Mouse (Mus musculus) embryonic facial prominence, embryonic 12.5 days (tissue): Measurements from ENCODE around the gene Lhpp. TPM values are rescaled to one million over a fixed set of nuclear protein-coding genes. Genes with fewer than 3 reads are reported as not detected.
A peak's percentile ranks its signal among the peaks of the same experiment; 100 is the strongest.

ENCODE experiments used
- ATAC-seq: fragments of 200-750 bp; cut with Nextera tagmentation; 2 replicates; pipeline ENCODE4 v1.8.0; 2017; ENCODE audit not compliant: insufficient number of reproducible peaks, insufficient read depth, low FRiP score, low TSS enrichment
- H3K27ac ChIP-seq: fragments of 300-500 bp; sonication (generic); 2 replicates; pipeline ENCODE4 v1.5.1; 2016; ENCODE audit warnings: mild to moderate bottlenecking
- H3K27me3 ChIP-seq: fragments of 300-500 bp; sonication (generic); 2 replicates; pipeline ENCODE4 v1.6.1; 2016; ENCODE audit warnings: mild to moderate bottlenecking, moderate library complexity
- H3K36me3 ChIP-seq: fragments of 300-500 bp; sonication (generic); 2 replicates; pipeline ENCODE4 v1.6.1; 2016; ENCODE audit warnings: mild to moderate bottlenecking
- H3K4me1 ChIP-seq: fragments of 300-500 bp; sonication (generic); 2 replicates; pipeline ENCODE4 v1.6.1; 2016
- H3K4me2 ChIP-seq: fragments of 300-500 bp; sonication (generic); replicated peaks from 2 replicates; pipeline ENCODE4 v1.6.1; 2016; ENCODE audit warnings: mild to moderate bottlenecking, moderate library complexity
- H3K4me3 ChIP-seq: fragments of 300-500 bp; sonication (generic); 2 replicates; pipeline ENCODE4 v1.5.1; 2016; ENCODE audit warnings: mild to moderate bottlenecking
- H3K9ac ChIP-seq: fragments of 300-500 bp; sonication (generic); 2 replicates; pipeline ENCODE4 v1.6.1; 2016; ENCODE audit warnings: mild to moderate bottlenecking, moderate library complexity
- H3K9me3 ChIP-seq: fragments of 300-500 bp; sonication (generic); 2 replicates; pipeline ENCODE4 v1.6.1; 2016; ENCODE audit warnings: mild to moderate bottlenecking, moderate library complexity
- WGBS: fragments of 180-500 bp; shearing (Covaris S2); methylation state at CpG from one replicate; pipeline ENCODE4 v1.1.7; 2016; 5-methylcytosine and 5-hydroxymethylcytosine counted together
- polyA plus RNA-seq: library from polyadenylated mRNA; unstranded; fragments of >200 nt; fragmentation: Nextera tagmentation; extraction: Ambion mirVana; gene quantifications from 2 replicates; pipeline ENCODE4 v1.2.1, GENCODE M21; 2016

Gene Lhpp
- polyA plus RNA-seq, 1 experiment from 2014 or later: 17.8 TPM

DNA sequence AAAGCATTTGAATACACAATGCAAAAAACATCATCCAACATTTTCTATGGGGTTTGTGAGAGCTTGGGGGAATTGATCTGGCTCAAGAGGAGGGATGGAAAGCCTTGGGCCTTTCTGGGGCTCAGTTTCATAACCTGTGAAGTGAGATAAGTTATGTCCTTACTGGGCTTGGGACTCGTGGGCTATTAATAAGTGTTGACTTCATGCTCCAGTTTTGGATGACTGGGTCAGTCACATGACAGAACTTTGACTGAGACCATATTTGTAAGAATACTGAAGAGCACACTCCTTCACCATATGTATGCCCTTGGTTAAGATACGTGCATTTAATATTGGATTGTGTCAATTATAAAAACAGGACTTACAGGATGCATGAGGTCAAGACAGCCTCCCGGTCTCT, 17.0 kb downstream of the Lhpp start:
- no peak for ATAC-seq
- Histone ChIP-seq H3K36me3 (no peaks in the 10 kb centered on the region), H3K4me3 (no peak overlapping the region), H3K4me2 (no peak overlapping the region), H3K27ac (no peak overlapping the region), H3K4me1 (no peaks in the 10 kb centered on the region), H3K27me3 (no peaks in the 10 kb centered on the region), H3K9me3 (no peaks in the 10 kb centered on the region), H3K9ac (no peak overlapping the region)
- WGBS: 80% methylated on average over 3 of the region's 3 CpGs

DNA sequence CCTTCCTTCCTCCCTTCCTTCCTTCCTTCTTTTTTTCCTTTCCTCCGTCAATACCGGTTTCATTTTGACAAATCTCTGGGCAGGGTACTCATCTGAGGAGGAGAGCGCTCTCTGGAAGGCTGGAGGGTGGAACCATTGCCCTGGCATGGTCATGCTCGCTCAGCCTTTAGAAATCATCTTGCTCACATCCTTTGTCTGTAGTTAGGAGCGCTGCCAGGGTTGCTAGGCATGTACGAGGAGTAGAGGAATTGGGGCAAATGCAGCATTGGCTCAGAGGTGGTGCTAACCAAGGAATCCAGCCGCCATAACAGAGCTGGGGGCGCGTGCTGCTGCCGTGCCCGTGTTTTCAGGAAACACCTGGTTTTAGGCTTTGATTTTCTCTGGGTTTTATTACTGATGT, 20.9 kb downstream of the Lhpp start:
- Histone ChIP-seq H3K27me3 (no peaks in the 10 kb centered on the region), H3K4me2 (no peak overlapping the region), H3K4me1 (no peaks in the 10 kb centered on the region), H3K36me3 (no peaks in the 10 kb centered on the region), H3K9me3 (no peaks in the 10 kb centered on the region), H3K4me3 (no peak overlapping the region), H3K9ac (no peak overlapping the region), H3K27ac (no peak overlapping the region)
- no peak for ATAC-seq
- WGBS: 80% methylated on average over 11 of the region's 11 CpGs

GRCm38 (mm10) chr7:132637292-132637691, 26.9 kb downstream of the Lhpp start:
- H3K9me3 ChIP-seq: no peaks in the 10 kb centered on the region
- H3K9ac ChIP-seq: no peak overlapping the region
- H3K36me3 ChIP-seq: no peaks in the 10 kb centered on the region
- H3K4me2 ChIP-seq: no peak overlapping the region
- no peak for ATAC-seq
- 21% methylated on average over 12 of the region's 12 CpGs for WGBS
- no peak overlapping the region for H3K27ac ChIP-seq
- no peak overlapping the region for H3K4me3 ChIP-seq
- no peaks in the 10 kb centered on the region for H3K4me1 ChIP-seq
- H3K27me3 ChIP-seq: peaks cover 4% of the 10 kb centered on the region; the same call in 1 of the 2 replicates

DNA sequence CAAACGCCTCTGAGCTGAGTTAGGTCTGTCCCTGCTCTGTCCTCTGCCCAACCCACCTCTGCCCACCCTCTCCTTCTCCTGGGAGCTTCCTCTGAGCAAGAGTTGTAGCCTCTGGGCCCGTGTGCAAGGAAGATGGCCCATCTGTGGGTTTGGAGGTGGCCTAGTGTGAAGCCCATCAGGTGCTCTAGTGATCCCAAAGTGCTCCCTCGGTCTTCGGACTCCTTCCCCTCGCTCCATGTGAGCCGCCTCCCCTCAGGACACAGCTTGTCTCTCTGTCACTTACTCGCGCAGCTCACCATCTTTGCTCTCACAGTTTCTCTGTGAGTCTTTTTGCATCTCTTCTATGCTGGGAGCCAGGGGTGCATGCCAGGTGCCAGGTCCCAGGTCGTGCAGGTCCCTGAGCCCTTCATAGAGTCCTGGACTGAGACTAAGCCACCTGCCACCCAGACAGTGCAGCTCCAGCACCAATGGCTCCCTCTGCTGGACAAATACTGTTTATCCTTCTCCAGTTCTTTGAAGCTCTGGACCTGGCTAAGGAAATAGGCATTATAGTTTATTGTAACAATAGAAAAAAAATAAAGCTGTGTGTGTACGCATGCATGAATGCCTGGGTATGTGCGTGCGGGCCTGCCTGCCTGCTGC, 28.1 kb downstream of the Lhpp start:
- Histone ChIP-seq H3K9me3 (no peaks in the 10 kb centered on the region), H3K4me2 (no peak overlapping the region)

GRCm38 (mm10) chr7:132640946-132641345, 30.5 kb downstream of the Lhpp start:
- Histone ChIP-seq H3K4me3 (no peak overlapping the region), H3K27me3 (peaks cover 4% of the 10 kb centered on the region; the same call in 1 of the 2 replicates), H3K9me3 (no peaks in the 10 kb centered on the region), H3K4me2 (no peak overlapping the region), H3K9ac (no peak overlapping the region), H3K36me3 (no peaks in the 10 kb centered on the region), H3K4me1 (no peaks in the 10 kb centered on the region), H3K27ac (no peak overlapping the region)
- ATAC-seq: no peak
- 23% methylated on average over 9 of the region's 9 CpGs for WGBS

More for the DNA sequence above, 28.1 kb downstream of the Lhpp start:
- 0 out of 2 replicates have a peak, but pooled peaks have one; percentile 41 for ATAC-seq
- H3K27me3 ChIP-seq: peaks cover 4% of the 10 kb centered on the region; the same call in 1 of the 2 replicates
- H3K4me1 ChIP-seq: no peaks in the 10 kb centered on the region
- no peak overlapping the region for H3K4me3 ChIP-seq
- H3K36me3 ChIP-seq: no peaks in the 10 kb centered on the region
- no peak overlapping the region for H3K27ac ChIP-seq
- WGBS: 50% methylated on average over 12 of the region's 12 CpGs
- no peak overlapping the region for H3K9ac ChIP-seq

DNA sequence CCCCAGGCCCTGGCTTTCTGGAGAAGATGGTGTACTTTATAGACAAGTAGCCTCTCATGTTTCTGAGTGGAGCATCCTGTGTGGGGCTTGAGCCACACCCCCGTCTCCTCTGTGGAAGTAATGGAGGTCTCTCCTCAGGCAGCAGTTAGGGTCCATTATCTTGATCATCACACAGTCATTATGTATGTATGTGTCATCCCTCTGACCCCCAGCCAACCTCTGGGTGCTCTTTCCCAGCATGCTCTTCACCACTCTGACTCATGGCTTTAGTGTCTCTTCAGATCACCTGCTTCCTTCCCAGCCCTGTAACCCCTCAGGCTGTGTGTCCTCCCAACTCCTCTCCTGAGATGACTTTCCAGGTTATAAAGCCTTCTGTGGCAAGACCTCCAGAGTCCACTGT, 31.2 kb downstream of the Lhpp start:
- 63% methylated on average over 1 of the region's 1 CpGs for WGBS
- peaks cover 4% of the 10 kb centered on the region; the same call in 1 of the 2 replicates for H3K27me3 ChIP-seq

GRCm38 (mm10) chr7:132644605-132645279, 34.3 kb downstream of the Lhpp start:
- no peaks in the 10 kb centered on the region for H3K36me3 ChIP-seq
- H3K4me1 ChIP-seq: no peaks in the 10 kb centered on the region
- H3K27ac ChIP-seq: no peak overlapping the region
- WGBS: 81% methylated on average over 11 of the region's 11 CpGs
- no peak for ATAC-seq
- H3K4me2 ChIP-seq: no peak overlapping the region
- no peaks in the 10 kb centered on the region for H3K9me3 ChIP-seq
- no peak overlapping the region for H3K9ac ChIP-seq
- no peak overlapping the region for H3K4me3 ChIP-seq
- H3K27me3 ChIP-seq: peaks cover 4% of the 10 kb centered on the region; the same call in 1 of the 2 replicates

More for the DNA sequence above, 31.2 kb downstream of the Lhpp start:
- Histone ChIP-seq H3K9ac (no peak overlapping the region), H3K4me1 (no peaks in the 10 kb centered on the region), H3K4me2 (no peak overlapping the region), H3K27ac (no peak overlapping the region), H3K4me3 (no peak overlapping the region), H3K9me3 (no peaks in the 10 kb centered on the region), H3K36me3 (no peaks in the 10 kb centered on the region)
- ATAC-seq: peak; percentile 12; the same call in 1 of the 2 replicates

GRCm38 (mm10) chr7:132646514-132646913, 36.1 kb downstream of the Lhpp start:
- no peak overlapping the region for H3K4me2 ChIP-seq
- 97% methylated on average over 1 of the region's 1 CpGs for WGBS
- no peaks in the 10 kb centered on the region for H3K36me3 ChIP-seq
- no peak for ATAC-seq
- no peak overlapping the region for H3K9ac ChIP-seq
- no peak overlapping the region for H3K27ac ChIP-seq
- H3K27me3 ChIP-seq: 0 out of 2 replicates have a peak, but pooled peaks cover under 1% of the 10 kb centered on the region
- H3K4me1 ChIP-seq: no peaks in the 10 kb centered on the region
- H3K4me3 ChIP-seq: no peak overlapping the region
- no peaks in the 10 kb centered on the region for H3K9me3 ChIP-seq

GRCm38 (mm10) chr7:132654412-132654811, 44.0 kb downstream of the Lhpp start:
- H3K9ac ChIP-seq: no peak overlapping the region
- WGBS: 79% methylated on average over 3 of the region's 3 CpGs
- H3K9me3 ChIP-seq: no peaks in the 10 kb centered on the region
- H3K27ac ChIP-seq: no peak overlapping the region
- H3K27me3 ChIP-seq: no peaks in the 10 kb centered on the region
- peaks cover 29% of the 10 kb centered on the region for H3K4me1 ChIP-seq
- H3K4me2 ChIP-seq: no peak overlapping the region
- no peak overlapping the region for H3K4me3 ChIP-seq
- no peak for ATAC-seq
- no peaks in the 10 kb centered on the region for H3K36me3 ChIP-seq

- peaks cover 40% of the 10 kb centered on the region for H3K4me1 ChIP-seq
- no peak overlapping the region for H3K4me3 ChIP-seq
- ATAC-seq: peak; percentile 19; the same call in 1 of the 2 replicates
- H3K9ac ChIP-seq: no peak overlapping the region
- no peak overlapping the region for H3K27ac ChIP-seq
- no peaks in the 10 kb centered on the region for H3K36me3 ChIP-seq
- WGBS: 15% methylated on average over 9 of the region's 9 CpGs
- no peaks in the 10 kb centered on the region for H3K27me3 ChIP-seq
- no peaks in the 10 kb centered on the region for H3K9me3 ChIP-seq
- no peak overlapping the region for H3K4me2 ChIP-seq
These were observed 45.6 kb downstream of the Lhpp start for GRCm38 (mm10) chr7:132656075-132656474.

GRCm38 (mm10) chr7:132656548-132656947, 46.1 kb downstream of the Lhpp start:
- Histone ChIP-seq H3K4me2 (no peak overlapping the region), H3K27me3 (no peaks in the 10 kb centered on the region), H3K4me1 (peaks cover 40% of the 10 kb centered on the region), H3K4me3 (no peak overlapping the region), H3K9me3 (no peaks in the 10 kb centered on the region), H3K27ac (no peak overlapping the region), H3K9ac (no peak overlapping the region), H3K36me3 (no peaks in the 10 kb centered on the region)
- WGBS: 2% methylated on average over 3 of the region's 3 CpGs
- 0 out of 2 replicates have a peak, but pooled peaks have one; percentile 11 for ATAC-seq
